In genomic region chr1:38470817-38471216, GRCm38 (mm10) we compare ENCODE assay signal across 21 mouse cellular contexts.
A peak's percentile ranks its signal among the peaks of the same experiment; 100 is the strongest.
DNase-seq lines count a peak whose midpoint lies in the region; ATAC-seq lines count a peak whose summit lies in the region.
"Had no signal": no experiment of that assay in that cellular context is flagged by ENCODE, and none has a peak within 500 bp of the region (broad histone marks: within the 10 kb centered on the region; RNA-seq: fewer than 3 reads in every experiment).

No protein-coding gene starts in this region.

- no peak for DNase-seq in heart, adult 8-10 months (ENCODE audit: low spot score)
- peak; percentile 12 for DNase-seq in CD4-positive helper T cell, adult 2 months (ENCODE audit: low read depth, low spot score)
- no peak for DNase-seq in layer of hippocampus, postnatal 25 days (ENCODE audit: extremely low spot score in 1 of 2, low spot score in 1 of 2)
- DNase-seq in testis, postnatal 10 days (ENCODE audit: low spot score): no peak
- DNase-seq: cerebellum, adult 8-10 months; kidney, adult 9 months; kidney, postnatal 25 days; left cerebral cortex, postnatal 4 days; right cerebral cortex, postnatal 14 days; thymus, adult 2 months had no signal

- H3K9me3 ChIP-seq in heart, embryonic 14.5 days (ENCODE audit: control insufficient read depth, low read length): no peaks in the 10 kb centered on the region
- no peaks in the 10 kb centered on the region for H3K9me3 ChIP-seq in embryonic facial prominence, embryonic 12.5 days
- H3K9me3 ChIP-seq in limb, embryonic 12.5 days: no peaks in the 10 kb centered on the region
- H3K9me3 ChIP-seq: neural tube, embryonic 13.5 days had no signal

- peaks cover 9 to 22% of the 10 kb centered on the region in 2 experiments for H3K4me1 ChIP-seq in heart, embryonic 14.5 days (ENCODE audit: control insufficient read depth in 2 of 2, insufficient read depth in 2 of 2, low read length in 2 of 2)
- H3K4me1 ChIP-seq in embryonic facial prominence, embryonic 12.5 days: peaks cover 5% of the 10 kb centered on the region; the same call in 1 of the 2 replicates
- peaks cover 21% of the 10 kb centered on the region for H3K4me1 ChIP-seq in limb, embryonic 12.5 days (replicated peaks)

- no peak overlapping the region for H3K9ac ChIP-seq in heart, embryonic 14.5 days (ENCODE audit: low read length)
- no peak overlapping the region for H3K9ac ChIP-seq in embryonic facial prominence, embryonic 12.5 days
- H3K9ac ChIP-seq in limb, embryonic 12.5 days (replicated peaks): no peak overlapping the region
- H3K9ac ChIP-seq: hindbrain, embryonic 14.5 days; liver, embryonic 14.5 days; neural tube, embryonic 13.5 days had no signal

- WGBS in heart, embryonic 14.5 days: 15% methylated on average over 11 of the region's 11 CpGs
- WGBS in embryonic facial prominence, embryonic 12.5 days: 53% methylated on average over 11 of the region's 11 CpGs
- WGBS in limb, embryonic 12.5 days: 51% methylated on average over 11 of the region's 11 CpGs

- ATAC-seq in heart, embryonic 14.5 days (ENCODE audit: insufficient number of reproducible peaks, insufficient read depth, low FRiP score, low read depth): no peak
- ATAC-seq in embryonic facial prominence, embryonic 12.5 days (ENCODE audit: insufficient number of reproducible peaks, insufficient read depth, low FRiP score, low TSS enrichment): no peak
- no peak for ATAC-seq in limb, embryonic 12.5 days (ENCODE audit: insufficient number of reproducible peaks, insufficient read depth, low FRiP score, low TSS enrichment, low read depth)
- ATAC-seq: CD4-positive, CD25-positive, alpha-beta regulatory T cell, adult 4 months; forebrain, embryonic 16.5 days had no signal

- no peaks in the 10 kb centered on the region for H3K27me3 ChIP-seq in heart, embryonic 14.5 days (ENCODE audit: control insufficient read depth, insufficient read depth, low read length)
- no peaks in the 10 kb centered on the region for H3K27me3 ChIP-seq in embryonic facial prominence, embryonic 12.5 days
- no peaks in the 10 kb centered on the region for H3K27me3 ChIP-seq in limb, embryonic 12.5 days
- H3K27me3 ChIP-seq: neural tube, embryonic 13.5 days; Patski had no signal

- no peaks in the 10 kb centered on the region for H3K36me3 ChIP-seq in heart, embryonic 14.5 days (ENCODE audit: control insufficient read depth, insufficient read depth, low read length)
- no peaks in the 10 kb centered on the region for H3K36me3 ChIP-seq in embryonic facial prominence, embryonic 12.5 days
- no peaks in the 10 kb centered on the region for H3K36me3 ChIP-seq in limb, embryonic 12.5 days
- H3K36me3 ChIP-seq: neural tube, embryonic 13.5 days had no signal

- no peak overlapping the region for H3K4me3 ChIP-seq in heart, embryonic 14.5 days (ENCODE audit: control insufficient read depth in 1 of 2, insufficient read depth in 1 of 2, low read depth in 1 of 2, low read length in 2 of 2)
- H3K4me3 ChIP-seq in embryonic facial prominence, embryonic 12.5 days: no peak overlapping the region
- no peak overlapping the region for H3K4me3 ChIP-seq in limb, embryonic 12.5 days (replicated peaks)
- H3K4me3 ChIP-seq: left cerebral cortex, adult 2 months; neural tube, embryonic 13.5 days had no signal

- H3K27ac ChIP-seq in heart, embryonic 14.5 days (replicated peaks in 1 of 2; ENCODE audit: control insufficient read depth in 1 of 2, insufficient read depth in 1 of 2, low read depth in 2 of 2, low read length in 2 of 2): peak overlapping the region; percentile 5 to 33; a peak in 2 of 4 replicates
- H3K27ac ChIP-seq in embryonic facial prominence, embryonic 12.5 days: peak overlapping the region; percentile 25; the same call in 1 of the 2 replicates
- peak overlapping the region; percentile 66; the same call in 1 of the 2 replicates for H3K27ac ChIP-seq in limb, embryonic 12.5 days
- H3K27ac ChIP-seq: hindbrain, embryonic 14.5 days; left cerebral cortex, adult 2 months; liver, embryonic 14.5 days; neural tube, embryonic 13.5 days had no signal

- H3K4me2 ChIP-seq in heart, embryonic 14.5 days (ENCODE audit: low read length): peak overlapping the region; percentile 57
- no peak overlapping the region for H3K4me2 ChIP-seq in embryonic facial prominence, embryonic 12.5 days (replicated peaks)
- no peak overlapping the region; the same call in 1 of the 2 replicates for H3K4me2 ChIP-seq in limb, embryonic 12.5 days
- H3K4me2 ChIP-seq: hindbrain, embryonic 14.5 days; midbrain, embryonic 11.5 days; neural tube, embryonic 13.5 days had no signal
